Mouse (Mus musculus): Measurements from ENCODE around the gene Usp39. TPM values are rescaled to one million over a fixed set of nuclear protein-coding genes. Genes with fewer than 3 reads are reported as not detected.
A peak's percentile ranks its signal among the peaks of the same experiment; 100 is the strongest.

The Usp39 gene
- polyA plus RNA-seq, 1 experiment from 2014 or later: 42.6 TPM

DNA sequence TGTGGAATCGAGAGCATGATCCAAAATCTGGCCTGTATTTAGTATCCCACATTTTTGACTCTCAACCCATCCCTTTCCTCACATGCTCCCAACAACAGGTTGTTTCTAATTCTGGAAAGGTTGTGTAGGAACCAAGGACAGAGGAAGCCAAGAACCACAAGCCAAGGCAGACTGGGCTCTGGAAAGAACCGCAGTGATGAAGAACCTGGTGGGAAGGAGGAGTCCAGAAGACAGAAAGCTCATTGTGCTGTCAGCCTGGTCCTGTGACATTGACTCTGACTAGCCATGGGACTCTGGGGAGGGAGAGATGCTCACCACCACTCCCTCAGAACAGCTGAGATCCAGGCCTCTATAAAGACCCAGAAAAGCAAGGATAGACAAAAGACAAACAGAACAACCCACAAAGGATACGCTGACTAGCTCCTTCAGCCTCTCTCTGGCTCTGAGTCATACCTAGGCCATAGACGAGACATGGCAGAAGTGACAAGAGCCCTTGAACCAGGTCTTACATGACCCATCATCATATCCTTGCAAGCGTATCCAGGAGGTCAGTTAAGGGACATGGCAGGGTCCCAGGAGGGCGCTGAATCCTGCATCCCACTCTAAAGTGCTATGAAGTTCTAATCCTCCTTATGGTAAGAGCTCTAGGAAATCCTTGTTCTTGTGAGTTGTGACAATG is 38.3 kb upstream of the Usp39 start:
- H3K27ac ChIP-seq: no peak overlapping the region
- H3K36me3 ChIP-seq: peaks cover 8% of the 10 kb centered on the region; the same call in 1 of the 2 replicates
- 88% methylated on average over 6 of the region's 6 CpGs for WGBS
- no peak for ATAC-seq
- no peak overlapping the region for H3K9ac ChIP-seq
- no peaks in the 10 kb centered on the region for H3K9me3 ChIP-seq
- no peak overlapping the region for H3K4me2 ChIP-seq (replicated peaks)
- H3K4me1 ChIP-seq (replicated peaks): peaks cover 9% of the 10 kb centered on the region
- no peak overlapping the region for H3K4me3 ChIP-seq (replicated peaks)
- 0 out of 2 replicates have a peak, but pooled peaks cover 5% of the 10 kb centered on the region for H3K27me3 ChIP-seq (replicated peaks)

DNA sequence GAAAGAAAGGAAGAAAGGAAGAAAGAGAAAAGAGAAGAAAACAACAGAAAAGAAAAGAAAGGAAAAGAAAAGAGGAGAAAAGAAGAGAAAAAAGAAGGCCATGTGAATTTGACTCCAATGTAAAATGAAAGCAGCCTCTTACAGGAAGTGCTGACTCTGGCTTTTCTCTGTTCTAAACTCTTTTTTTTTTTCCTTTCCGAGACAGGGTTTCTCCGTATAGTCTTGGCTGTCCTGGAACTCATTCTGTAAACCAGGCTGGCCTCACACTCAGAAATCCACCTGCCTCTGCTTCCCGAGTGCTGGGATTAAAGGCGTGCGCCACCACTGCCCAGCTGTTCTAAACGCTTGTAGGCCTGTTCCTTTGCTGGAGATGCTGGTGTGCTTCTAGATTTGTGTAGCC is 37.5 kb upstream of the Usp39 start:
- 65% methylated on average over 6 of the region's 6 CpGs for whole genome bisulfite sequencing
- Histone ChIP-seq H3K9ac (no peak overlapping the region), H3K4me2 (replicated peaks) (no peak overlapping the region), H3K27me3 (replicated peaks) (0 out of 2 replicates have a peak, but pooled peaks cover 5% of the 10 kb centered on the region), H3K4me3 (replicated peaks) (no peak overlapping the region), H3K36me3 (peaks cover 8% of the 10 kb centered on the region; the same call in 1 of the 2 replicates), H3K27ac (no peak overlapping the region), H3K9me3 (no peaks in the 10 kb centered on the region), H3K4me1 (replicated peaks) (peaks cover 7% of the 10 kb centered on the region; the same call in 1 of the 2 replicates)
- no peak for ATAC-seq

DNA sequence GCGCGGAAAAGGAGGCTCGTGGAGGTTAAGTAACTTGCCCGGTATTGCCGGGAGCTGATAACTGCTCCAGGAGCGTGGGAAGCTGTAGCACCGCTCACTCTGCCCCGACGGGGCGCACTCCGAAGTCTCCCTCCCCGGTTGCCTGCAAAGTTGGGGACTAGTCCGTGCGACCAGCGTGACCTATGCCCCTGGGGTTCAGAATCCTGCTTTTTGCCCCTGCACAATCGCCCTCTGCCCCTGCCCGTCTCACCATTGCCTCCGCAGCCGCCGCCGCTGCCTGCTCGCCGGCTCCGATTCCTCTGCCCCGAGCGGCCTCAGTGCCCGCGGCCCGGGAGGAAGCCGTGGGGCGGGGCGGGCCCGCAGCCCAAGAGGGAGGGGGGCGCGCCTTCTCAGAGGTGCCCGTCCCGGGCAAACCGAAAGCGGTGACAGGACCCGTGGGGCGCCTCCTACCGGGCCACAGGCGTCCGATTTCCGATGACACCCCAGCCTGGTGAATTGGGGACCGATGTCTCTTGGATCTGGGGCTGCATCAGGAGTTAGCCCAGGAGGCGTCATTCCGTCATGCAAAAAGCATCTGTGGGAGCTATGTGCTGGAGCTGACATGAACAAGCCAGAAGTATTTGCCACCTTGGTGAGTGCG is 35.3 kb upstream of the Usp39 start, which contains the start of gene Vamp5:
Gene Vamp5 (minus strand): TSS at position 338 of the 640 bp plus-strand sequence.
- Histone ChIP-seq H3K4me1 (replicated peaks) (0 out of 2 replicates have a peak, but pooled peaks cover 6% of the 10 kb centered on the region), H3K36me3 (peaks cover 3% of the 10 kb centered on the region; the same call in 1 of the 2 replicates), H3K9ac (peak within 1 kb of the TSS; percentile 61), H3K27ac (peak within 1 kb of the TSS; percentile 33), H3K4me3 (replicated peaks) (peak within 1 kb of the TSS; percentile 59), H3K27me3 (replicated peaks) (0 out of 2 replicates have a peak, but pooled peaks cover 5% of the 10 kb centered on the region), H3K4me2 (replicated peaks) (peak within 1 kb of the TSS; percentile 86), H3K9me3 (no peaks in the 10 kb centered on the region)
- WGBS: 2% methylated on average over 48 of the region's 49 CpGs
- ATAC-seq: peak; percentile 91

DNA sequence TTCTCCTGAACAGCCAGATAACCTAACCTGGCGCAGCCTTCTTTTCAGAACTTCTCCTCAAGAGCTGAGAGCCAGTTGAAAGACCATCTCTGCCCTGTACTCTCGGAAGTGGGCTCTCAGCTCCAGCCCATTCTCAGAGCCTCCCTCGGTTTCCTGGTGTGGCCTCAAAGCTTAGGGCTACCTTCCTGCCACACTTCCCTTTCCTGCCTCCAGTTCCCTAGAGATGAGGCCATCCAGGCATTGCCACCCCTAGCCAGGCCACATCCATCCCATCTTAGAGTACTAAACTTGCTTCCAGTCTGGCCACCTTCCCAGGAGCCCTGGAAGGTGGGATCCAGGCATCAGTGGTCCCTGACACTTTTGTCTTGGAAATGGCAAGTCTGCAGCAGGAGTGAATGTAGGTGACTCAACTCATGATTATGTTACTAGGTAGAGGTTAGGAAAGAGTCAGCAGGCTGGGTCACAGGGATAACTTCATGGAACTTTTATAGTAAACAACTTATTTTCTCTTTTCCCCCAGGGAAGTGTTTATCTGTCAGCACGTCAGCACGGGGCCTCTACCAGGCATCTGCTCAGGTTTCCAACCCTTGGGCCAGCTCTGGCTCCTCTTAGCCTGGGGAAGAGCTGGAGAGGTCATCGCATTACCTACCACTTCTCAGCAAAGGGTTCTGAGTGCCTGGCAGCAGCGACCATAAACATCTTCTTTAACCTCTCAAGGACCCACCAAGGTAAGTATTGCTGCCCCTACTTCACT is 34.6 kb upstream of the Usp39 start:
- 50% methylated on average over 7 of the region's 7 CpGs for WGBS
- Histone ChIP-seq H3K27me3 (replicated peaks) (0 out of 2 replicates have a peak, but pooled peaks cover 5% of the 10 kb centered on the region), H3K27ac (peak overlapping the region; percentile 33; the same call in 1 of the 2 replicates), H3K36me3 (no peaks in the 10 kb centered on the region), H3K4me2 (replicated peaks) (peak overlapping the region; percentile 86), H3K9ac (peak overlapping the region; percentile 61), H3K9me3 (no peaks in the 10 kb centered on the region), H3K4me1 (replicated peaks) (0 out of 2 replicates have a peak, but pooled peaks cover 6% of the 10 kb centered on the region), H3K4me3 (replicated peaks) (peak overlapping the region; percentile 59)
- ATAC-seq: peak; percentile 21; the same call in 1 of the 2 replicates

DNA sequence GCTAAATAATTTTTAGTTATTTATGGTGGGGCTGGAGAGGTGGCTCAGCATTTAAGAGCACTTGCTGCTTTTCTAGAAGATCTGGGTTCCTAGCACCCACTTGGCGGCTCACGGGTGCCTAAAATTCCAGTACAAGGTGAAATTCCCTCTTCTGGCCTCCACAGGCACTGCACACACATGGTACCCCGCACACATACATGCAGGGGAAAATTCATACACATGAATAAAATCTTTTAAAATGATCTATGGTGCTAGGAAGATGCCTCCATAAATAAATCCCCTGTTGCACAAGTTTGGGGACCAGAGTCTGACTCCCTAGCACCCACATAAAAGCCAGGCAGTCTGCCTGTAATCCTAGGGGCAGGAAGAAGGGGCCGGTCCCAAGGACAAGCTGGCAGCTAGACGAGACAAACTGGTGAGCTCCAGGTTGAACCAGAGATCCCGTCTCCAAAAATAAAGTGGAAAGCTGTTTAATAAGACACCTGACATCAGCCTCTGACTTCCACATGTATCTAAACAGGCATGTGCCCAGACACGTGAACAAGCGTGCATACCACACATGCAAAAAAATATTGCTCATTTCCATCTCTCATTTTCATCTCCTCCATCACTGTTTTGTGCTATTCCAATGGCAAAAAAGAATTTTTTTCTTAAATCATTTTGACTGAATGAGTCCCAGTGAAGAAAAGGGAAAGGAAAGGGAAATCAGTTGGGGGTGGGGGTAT is 33.7 kb upstream of the Usp39 start:
- Histone ChIP-seq H3K27me3 (replicated peaks) (0 out of 2 replicates have a peak, but pooled peaks cover 5% of the 10 kb centered on the region), H3K27ac (no peak overlapping the region), H3K4me1 (replicated peaks) (0 out of 2 replicates have a peak, but pooled peaks cover 6% of the 10 kb centered on the region), H3K4me2 (replicated peaks) (0 out of 2 replicates have a peak overlapping the region, but pooled peaks have one; percentile 86), H3K9ac (no peak overlapping the region), H3K36me3 (no peaks in the 10 kb centered on the region), H3K4me3 (replicated peaks) (no peak overlapping the region), H3K9me3 (no peaks in the 10 kb centered on the region)
- WGBS: 83% methylated on average over 8 of the region's 8 CpGs
- ATAC-seq: no peak

DNA sequence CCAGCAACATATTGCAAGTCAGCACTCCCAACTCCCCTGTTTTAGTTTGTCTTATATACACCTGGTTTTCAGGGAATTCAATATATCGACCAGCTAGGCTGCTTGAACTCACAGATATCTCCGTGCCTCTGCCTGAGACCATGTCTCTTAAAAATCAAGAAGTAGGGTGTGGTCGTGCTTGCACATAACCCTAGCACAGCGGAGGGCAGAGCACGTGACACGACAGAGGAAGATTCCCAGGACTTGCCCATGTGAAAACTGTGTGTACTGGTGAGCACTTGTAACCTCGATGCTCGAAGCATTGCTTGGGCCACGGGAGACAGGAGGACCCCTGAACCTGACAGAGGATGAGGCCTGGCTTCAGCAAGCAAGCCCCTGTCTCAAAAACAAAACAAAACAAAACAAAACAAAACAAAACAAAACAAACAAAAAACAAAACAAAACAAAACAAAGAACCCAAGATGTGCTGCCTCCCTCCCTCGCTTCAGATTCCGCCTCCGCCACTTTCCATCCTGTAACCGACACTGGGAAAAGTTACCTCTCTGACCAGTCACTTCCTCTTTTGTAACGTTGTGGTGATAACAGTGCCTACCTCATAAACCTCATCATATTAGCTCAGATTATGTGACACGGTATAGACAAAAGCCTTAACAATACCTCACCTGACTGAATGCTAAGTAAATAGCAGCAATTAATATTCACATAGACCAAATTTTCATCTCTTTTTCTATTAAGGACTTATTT is 30.0 kb upstream of the Usp39 start:
- WGBS: 63% methylated on average over 15 of the region's 15 CpGs

DNA sequence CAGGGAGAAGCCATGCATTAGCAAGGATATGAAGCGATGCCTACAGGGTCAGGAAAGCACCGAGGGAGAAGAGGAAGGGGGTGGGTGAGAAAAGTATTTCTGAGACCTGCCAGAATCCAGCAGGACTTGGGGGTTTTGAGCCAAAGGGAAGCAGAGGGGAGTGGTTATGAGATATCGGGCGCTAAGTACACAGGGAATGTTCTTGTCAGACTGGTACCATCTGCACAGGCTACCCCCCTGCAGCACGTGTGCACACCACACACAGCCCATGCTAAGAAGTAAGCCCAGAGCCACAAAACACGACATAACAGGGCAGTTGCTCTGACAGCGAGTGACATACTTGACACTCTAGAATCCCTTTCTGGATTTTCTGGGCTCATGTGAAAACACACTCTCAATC is 29.2 kb upstream of the Usp39 start:
- Histone ChIP-seq H3K27ac (no peak overlapping the region), H3K27me3 (replicated peaks) (no peaks in the 10 kb centered on the region), H3K36me3 (no peaks in the 10 kb centered on the region), H3K4me3 (replicated peaks) (no peak overlapping the region), H3K4me1 (replicated peaks) (peaks cover 4% of the 10 kb centered on the region), H3K9me3 (no peaks in the 10 kb centered on the region), H3K4me2 (replicated peaks) (no peak overlapping the region), H3K9ac (no peak overlapping the region)
- 54% methylated on average over 7 of the region's 7 CpGs for WGBS
- ATAC-seq: peak; percentile 26; the same call in 1 of the 2 replicates

More for the DNA sequence above, 30.0 kb upstream of the Usp39 start:
- Histone ChIP-seq H3K9ac (no peak overlapping the region), H3K4me2 (replicated peaks) (no peak overlapping the region), H3K4me3 (replicated peaks) (no peak overlapping the region), H3K27ac (no peak overlapping the region), H3K27me3 (replicated peaks) (no peaks in the 10 kb centered on the region), H3K4me1 (replicated peaks) (peaks cover 7% of the 10 kb centered on the region), H3K36me3 (no peaks in the 10 kb centered on the region), H3K9me3 (no peaks in the 10 kb centered on the region)
- peak; percentile 34; the same call in 1 of the 2 replicates for ATAC-seq

DNA sequence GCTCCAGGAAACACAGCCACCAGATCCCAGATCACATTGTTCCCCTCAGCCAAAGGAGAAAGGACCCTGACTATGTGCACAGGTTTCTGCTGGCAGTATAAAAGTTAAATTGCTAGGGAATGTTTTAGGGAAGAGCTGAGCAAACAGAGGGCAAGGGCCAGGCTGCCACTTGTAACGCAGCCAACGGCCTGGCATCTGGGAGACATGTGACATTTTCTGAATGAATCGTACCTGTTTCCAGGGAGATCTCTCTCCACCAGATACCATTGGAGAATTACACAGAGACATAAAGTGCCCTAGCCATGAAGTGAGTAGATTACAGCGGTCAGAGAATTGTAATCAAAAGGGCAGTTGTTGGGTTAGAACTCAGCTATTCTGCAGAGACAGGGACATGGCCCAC is 28.2 kb upstream of the Usp39 start:
- H3K9me3 ChIP-seq: no peaks in the 10 kb centered on the region

DNA sequence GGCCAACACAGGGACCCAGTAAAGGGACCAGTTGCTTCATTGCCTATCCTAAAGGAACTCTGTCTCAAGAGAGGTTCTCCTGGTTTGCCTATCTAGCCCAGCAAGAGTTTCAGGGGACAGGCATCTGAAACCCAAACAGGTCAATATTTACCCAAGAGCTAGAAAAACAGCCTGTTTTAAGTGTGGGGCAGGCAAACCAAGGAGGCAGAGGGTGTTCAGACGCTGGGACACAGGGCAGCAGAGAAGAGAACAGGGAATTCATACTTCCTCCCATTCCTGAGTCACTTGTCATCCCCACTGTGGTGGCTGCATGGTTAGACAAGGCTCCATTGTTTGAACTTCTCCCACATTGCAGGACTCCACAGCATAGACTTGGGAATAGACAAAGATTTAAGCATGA is 26.6 kb upstream of the Usp39 start:
- H3K36me3 ChIP-seq: no peaks in the 10 kb centered on the region
- no peak overlapping the region for H3K4me3 ChIP-seq (replicated peaks)
- no peak overlapping the region for H3K9ac ChIP-seq
- H3K4me1 ChIP-seq (replicated peaks): peaks cover 4% of the 10 kb centered on the region
- no peaks in the 10 kb centered on the region for H3K9me3 ChIP-seq
- H3K27me3 ChIP-seq (replicated peaks): no peaks in the 10 kb centered on the region
- WGBS: 4% methylated on average over 1 of the region's 1 CpGs
- no peak overlapping the region for H3K4me2 ChIP-seq (replicated peaks)
- no peak for ATAC-seq
- peak overlapping the region; percentile 32; the same call in 1 of the 2 replicates for H3K27ac ChIP-seq

More for the DNA sequence above, 28.2 kb upstream of the Usp39 start:
- no peak for ATAC-seq
- no peaks in the 10 kb centered on the region for H3K36me3 ChIP-seq
- no peak overlapping the region for H3K9ac ChIP-seq
- no peaks in the 10 kb centered on the region for H3K27me3 ChIP-seq (replicated peaks)
- no peak overlapping the region for H3K27ac ChIP-seq
- H3K4me2 ChIP-seq (replicated peaks): no peak overlapping the region
- no peak overlapping the region for H3K4me3 ChIP-seq (replicated peaks)
- WGBS: 73% methylated on average over 4 of the region's 4 CpGs
- H3K4me1 ChIP-seq (replicated peaks): peaks cover 4% of the 10 kb centered on the region

DNA sequence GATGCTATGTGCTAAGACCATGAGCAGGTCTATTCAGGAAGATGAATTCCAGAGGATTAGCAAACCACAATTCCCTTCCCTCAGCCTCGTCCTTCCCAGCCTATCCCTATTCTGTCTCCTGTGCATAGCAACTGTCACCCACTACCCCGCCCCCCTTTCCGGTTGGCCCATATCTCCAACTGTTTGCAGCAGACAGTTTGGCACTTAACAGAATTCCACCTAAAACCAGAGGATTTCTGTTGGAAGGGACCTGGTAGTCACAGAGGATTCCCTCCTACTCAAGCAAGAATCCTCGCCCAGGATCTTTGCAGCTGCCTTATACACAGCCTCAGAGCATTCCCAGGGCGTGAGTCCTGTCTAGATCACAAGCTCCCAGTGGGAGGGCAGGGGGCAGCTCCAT is 26.2 kb upstream of the Usp39 start:
- H3K4me2 ChIP-seq (replicated peaks): no peak overlapping the region
- no peaks in the 10 kb centered on the region for H3K36me3 ChIP-seq
- WGBS: 27% methylated on average over 5 of the region's 5 CpGs
- H3K27me3 ChIP-seq (replicated peaks): no peaks in the 10 kb centered on the region
- no peak overlapping the region for H3K4me3 ChIP-seq (replicated peaks)
- 0 out of 2 replicates have a peak, but pooled peaks have one; percentile 19 for ATAC-seq
- peak overlapping the region; percentile 32; the same call in 1 of the 2 replicates for H3K27ac ChIP-seq
- H3K9ac ChIP-seq: no peak overlapping the region
- no peaks in the 10 kb centered on the region for H3K9me3 ChIP-seq
- peaks cover 4% of the 10 kb centered on the region for H3K4me1 ChIP-seq (replicated peaks)

DNA sequence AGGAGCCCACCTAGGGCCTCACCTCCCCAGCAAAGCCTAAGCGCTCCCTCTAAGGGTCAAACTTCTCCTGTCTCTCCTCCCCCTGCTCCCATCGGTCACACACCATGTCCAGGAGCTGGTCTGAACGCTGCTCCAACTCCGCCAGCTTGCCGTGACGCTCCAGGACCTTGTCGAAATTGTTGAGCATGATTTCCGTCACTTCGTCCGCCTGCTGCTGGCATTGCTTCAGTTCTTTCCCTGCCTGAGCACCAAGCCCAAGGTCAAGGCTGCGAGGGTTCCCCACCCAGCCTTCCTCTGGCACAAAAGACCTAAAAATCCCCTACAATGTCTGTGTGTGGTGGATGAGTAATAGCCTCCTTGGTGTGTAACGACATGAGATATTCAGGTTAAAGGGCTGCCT is 25.1 kb upstream of the Usp39 start:
- H3K4me1 ChIP-seq (replicated peaks): peaks cover 4% of the 10 kb centered on the region
- ATAC-seq: no peak
- H3K9me3 ChIP-seq: no peaks in the 10 kb centered on the region
- H3K36me3 ChIP-seq: no peaks in the 10 kb centered on the region
- no peak overlapping the region for H3K4me2 ChIP-seq (replicated peaks)
- H3K4me3 ChIP-seq (replicated peaks): no peak overlapping the region
- no peak overlapping the region for H3K27ac ChIP-seq
- no peak overlapping the region for H3K9ac ChIP-seq
- WGBS: 81% methylated on average over 12 of the region's 12 CpGs
- H3K27me3 ChIP-seq (replicated peaks): no peaks in the 10 kb centered on the region

Measured in intestine, embryonic 15.5 days (tissue).